In genomic region chr2:154699360-154699759, GRCm38 (mm10) we compare ENCODE assay signal across 15 mouse cellular contexts. TPM values are rescaled to one million over a fixed set of nuclear protein-coding genes. Genes with fewer than 3 reads are reported as not detected.
DNase-seq lines count a peak whose midpoint lies in the region; TF ChIP-seq lines count a peak whose summit lies in the region.
"Had no signal": no experiment of that assay in that cellular context is flagged by ENCODE, and none has a peak within 500 bp of the region (broad histone marks: within the 10 kb centered on the region; RNA-seq: fewer than 3 reads in every experiment).

No protein-coding gene starts in this region.

- H3K36me3 ChIP-seq in testis, adult 2 months (ENCODE audit: control insufficient read depth, insufficient read depth, low read length): no peaks in the 10 kb centered on the region

- H3K4me1 ChIP-seq in testis, adult 2 months (ENCODE audit: control insufficient read depth, insufficient read depth, low read length): peaks cover 4% of the 10 kb centered on the region; the same call in 1 of the 2 replicates

- peak overlapping the region; percentile 39; the same call in 1 of the 2 replicates for H3K4me3 ChIP-seq in testis, adult 2 months (ENCODE audit: control insufficient read depth, low read depth, low read length)

- H3K27me3 ChIP-seq in testis, adult 2 months (ENCODE audit: control insufficient read depth, insufficient read depth, low read length): no peaks in the 10 kb centered on the region
- H3K27me3 ChIP-seq: Patski had no signal

- H3K27ac ChIP-seq in testis, adult 2 months (ENCODE audit: control insufficient read depth, insufficient read depth, low read depth, low read length): no peak overlapping the region

- TF ChIP-seq POLR2A in testis, adult 2 months (IDR thresholded peaks at IDR 0.05; ENCODE audit: control insufficient read depth, low read depth, low read length): no peak

- peak; percentile 54 to 64 for DNase-seq in cerebellum, postnatal 10 days
- DNase-seq in cerebellum, postnatal 36 days: no peak
- no peak for DNase-seq in testis, postnatal 14 days (ENCODE audit: low spot score)
- DNase-seq: adrenal gland, adult 2 months; adrenal gland, adult 8-10 months; adrenal gland, postnatal 10 days; adrenal gland, postnatal 14 days; adrenal gland, postnatal 25 days; adrenal gland, postnatal 36 days; B cell, adult 2 months; cerebellum, adult 11 months; cerebellum, adult 11-12 months; cerebellum, adult 18-20 months had no signal

- TF ChIP-seq CTCF in testis, adult 2 months (IDR thresholded peaks at IDR 0.05; ENCODE audit: control insufficient read depth, insufficient read depth, insufficient replicate concordance, low read depth, low read length): no peak

RNA-seq across cellular contexts. Expression of gene Chmp4b, which starts 47.9 kb away (rescaled TPM):
- polyA plus RNA-seq in testis, adult 2 months (2012; rRNA removed): 133 and 135 TPM in 2 replicates

Comparison
In these comparisons a context has a peak if more than half of its experiments do, and no peak if none do; other contexts are left out.
1. DNase-seq: peak in cerebellum, postnatal 10 days (2 of 2); none in cerebellum, postnatal 36 days (0 of 2) and testis, postnatal 14 days (single experiment).